Mouse (Mus musculus) T-helper 17 cell (primary cell): ENCODE data around the gene Gm21885.
"Not testable (repeated sequence)": the region's sequence is repeated elsewhere in the genome, so short reads cannot be mapped to it uniquely, and the experiment has no call there.

Source experiments
- in situ Hi-C, 2 experiments: fragments of 300-600 bp; cut with MboI, MseI; formaldehyde crosslinking; loops; 1 replicate in 1 of 2; 2 replicates in 1 of 2; pipeline ENCODE4 v1.15.1; 2025; ENCODE audit warnings: high pct_unique_total_duplicates in 2 of 2

Gm21885 gene

GRCm38 (mm10) chr11:94266155-94266554 lies 15.5 kb upstream of the Gm21885 start:
- in situ Hi-C loops, result not testable (repeated sequence)

GRCm38 (mm10) chr11:94268761-94269160 lies 12.9 kb upstream of the Gm21885 start:
- in situ Hi-C loops, result no loop called here

- in situ Hi-C loops, result loop anchor here (5.0 kb wide), 2 partner anchors 33 to 138 kb away; no protein-coding TSS in a partner anchor
These were observed 11.8 kb upstream of the Gm21885 start for GRCm38 (mm10) chr11:94269906-94270305.

GRCm38 (mm10) chr11:94271015-94271414 lies 10.7 kb upstream of the Gm21885 start:
- in situ Hi-C loops, result loop anchor here (5.0 kb wide), 2 partner anchors 34 to 139 kb away; no protein-coding TSS in a partner anchor

- in situ Hi-C loops, result loop anchor here (5.0 kb wide), 2 partner anchors 36 to 141 kb away; no protein-coding TSS in a partner anchor
These were observed 8.4 kb upstream of the Gm21885 start for GRCm38 (mm10) chr11:94272960-94273927.

GRCm38 (mm10) chr11:94274206-94274867 lies 7.3 kb upstream of the Gm21885 start:
- in situ Hi-C loops, result loop anchor here (5.0 kb wide), 2 partner anchors 37 to 142 kb away; no protein-coding TSS in a partner anchor

- in situ Hi-C loops, result no loop called here
These were observed 6.4 kb upstream of the Gm21885 start for GRCm38 (mm10) chr11:94275226-94275625.

- in situ Hi-C loops, result no loop called here
These were observed 6.0 kb upstream of the Gm21885 start for GRCm38 (mm10) chr11:94275686-94276085.

GRCm38 (mm10) chr11:94276869-94277337 lies 4.8 kb upstream of the Gm21885 start:
- in situ Hi-C loops, result no loop called here

GRCm38 (mm10) chr11:94282291-94282690 lies 618 bp downstream of the Gm21885 start:
- in situ Hi-C loops, result no loop called here

GRCm38 (mm10) chr11:94283536-94284099 lies 1.9 kb downstream of the Gm21885 start:
- in situ Hi-C loops, result no loop called here

GRCm38 (mm10) chr11:94285886-94286574 lies 4.4 kb downstream of the Gm21885 start:
- in situ Hi-C loops, result no loop called here

GRCm38 (mm10) chr11:94287105-94287504 lies 5.4 kb downstream of the Gm21885 start:
- in situ Hi-C loops, result no loop called here

GRCm38 (mm10) chr11:94290062-94290740 lies 8.5 kb downstream of the Gm21885 start:
- in situ Hi-C loops, result no loop called here

GRCm38 (mm10) chr11:94294996-94295845 lies 13.5 kb downstream of the Gm21885 start:
- in situ Hi-C loops, result no loop called here

GRCm38 (mm10) chr11:94312733-94313132 lies 31.1 kb downstream of the Gm21885 start:
- in situ Hi-C loops, result loop anchor here in 1 of 2 experiments (10.0 kb wide), 1 partner anchor 348 kb away; the partner anchor contains the start of genes Gm20390 and Nme1

GRCm38 (mm10) chr11:94314098-94314652 lies 32.5 kb downstream of the Gm21885 start:
- in situ Hi-C loops, result loop anchor here in 1 of 2 experiments (10.0 kb wide), 1 partner anchor 349 kb away; the partner anchor contains the start of genes Gm20390 and Nme1

- in situ Hi-C loops, result loop anchor here in 1 of 2 experiments (10.0 kb wide), 1 partner anchor 351 kb away; the partner anchor contains the start of genes Gm20390 and Nme1
These were observed 33.6 kb downstream of the Gm21885 start for GRCm38 (mm10) chr11:94315308-94315707.

GRCm38 (mm10) chr11:94316528-94316927 lies 34.9 kb downstream of the Gm21885 start:
- in situ Hi-C loops, result loop anchor here in 1 of 2 experiments (10.0 kb wide), 1 partner anchor 352 kb away; the partner anchor contains the start of genes Gm20390 and Nme1
